Mouse (Mus musculus): Measurements from ENCODE around the gene Luc7l3.
A peak's percentile ranks its signal among the peaks of the same experiment; 100 is the strongest.

Gene Luc7l3

GRCm38 (mm10) chr11:94338347-94338746, 16.6 kb upstream of the Luc7l3 start:
- DNase-seq (ENCODE audit: low read depth, low spot score): no peak

GRCm38 (mm10) chr11:94336551-94336950, 14.8 kb upstream of the Luc7l3 start:
- DNase-seq (ENCODE audit: low read depth, low spot score): no peak

- DNase-seq (ENCODE audit: low read depth, low spot score): no peak
Observed at GRCm38 (mm10) chr11:94334386-94334968, 12.7 kb upstream of the Luc7l3 start.

DNA sequence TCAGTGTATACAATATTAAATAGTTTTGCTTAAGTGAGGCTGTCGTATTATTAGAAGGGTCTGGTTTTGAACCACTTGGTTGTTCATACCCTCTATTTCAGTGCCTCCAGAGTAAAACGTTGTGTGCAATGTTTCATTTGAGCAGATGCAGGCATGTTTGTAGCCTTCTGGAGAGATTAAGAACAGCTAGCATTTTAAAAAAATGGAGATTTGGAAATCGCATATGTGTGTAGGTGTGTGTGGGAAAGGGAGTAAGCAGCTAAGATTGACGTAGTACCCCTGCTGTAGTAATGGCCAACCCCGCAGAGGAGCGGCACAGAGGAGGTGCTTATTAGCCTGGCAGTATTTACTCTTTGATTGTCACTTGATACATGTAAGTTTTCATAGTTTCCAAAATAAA, 10.9 kb upstream of the Luc7l3 start:
- DNase-seq (ENCODE audit: low read depth, low spot score): peak; percentile 68

DNA sequence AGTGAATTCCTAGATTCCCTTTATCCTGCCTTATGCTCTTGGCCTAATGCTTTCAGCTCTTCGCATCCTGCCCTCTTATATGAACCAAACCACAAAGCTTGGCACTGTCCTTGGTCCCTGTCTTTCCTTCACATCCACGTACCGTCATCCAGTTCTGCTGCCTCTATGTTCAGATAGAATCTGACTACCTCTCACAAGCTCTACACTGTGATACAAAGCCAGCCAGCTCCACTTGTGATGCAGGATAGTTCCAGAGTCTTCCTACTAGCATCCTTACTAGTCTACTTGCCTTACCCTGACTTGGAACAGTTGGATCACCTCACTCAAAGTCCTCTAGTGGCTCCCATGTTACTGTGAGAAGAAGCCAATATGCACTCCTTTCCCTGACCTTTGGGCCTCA, 8.4 kb upstream of the Luc7l3 start:
- no peak for DNase-seq (ENCODE audit: low read depth, low spot score)

- peak; percentile 50 for DNase-seq (ENCODE audit: low read depth, low spot score)
Observed at GRCm38 (mm10) chr11:94329270-94329891, 7.6 kb upstream of the Luc7l3 start.

GRCm38 (mm10) chr11:94328644-94329025, 6.8 kb upstream of the Luc7l3 start:
- no peak for DNase-seq (ENCODE audit: low read depth, low spot score)

DNA sequence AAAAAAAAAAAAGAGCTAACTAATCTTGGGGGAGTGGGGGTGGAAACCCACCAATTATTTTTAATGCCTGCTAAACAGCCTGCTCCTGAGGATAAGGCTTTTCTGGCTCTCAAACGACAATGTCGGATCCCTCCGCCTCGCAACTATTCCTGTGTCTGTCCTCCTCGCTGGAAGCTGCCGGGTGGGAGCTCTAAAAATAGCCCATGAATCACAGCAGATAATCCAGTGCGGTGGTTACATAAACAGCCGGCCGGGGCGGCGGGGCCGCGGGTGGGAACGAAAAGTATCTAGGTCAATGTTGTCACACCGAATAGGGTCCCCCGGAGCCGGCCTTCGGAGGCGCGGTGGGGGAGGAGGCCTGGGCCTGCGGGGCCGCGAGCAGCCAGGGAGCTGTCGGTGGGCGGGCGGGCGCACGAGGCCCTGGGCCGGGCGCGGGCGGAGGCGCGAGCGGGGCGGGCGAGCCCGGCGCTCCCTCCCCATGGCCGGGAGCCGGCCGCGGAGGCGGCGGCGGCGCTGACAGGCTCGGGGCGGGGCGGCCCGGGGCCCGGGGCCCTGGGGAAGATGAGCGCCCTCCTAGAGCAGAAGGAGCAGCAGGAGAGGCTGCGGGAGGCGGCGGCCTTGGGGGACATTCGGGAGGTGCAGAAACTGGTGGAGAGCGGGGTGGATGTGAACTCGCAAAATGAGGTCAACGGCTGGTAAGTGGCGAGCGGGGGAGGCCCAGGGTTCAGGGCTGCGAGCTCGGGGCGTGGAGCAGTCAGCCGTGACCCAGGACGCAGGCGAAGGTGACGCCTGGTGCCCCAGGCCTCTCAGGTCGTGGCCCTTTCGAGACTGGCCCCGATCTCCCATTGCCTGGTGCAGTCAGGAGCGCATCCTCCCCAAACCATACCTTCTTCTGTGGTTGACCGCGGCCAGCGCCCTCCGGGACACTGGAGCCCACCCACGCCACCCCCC, 6.2 kb upstream of the Luc7l3 start, which contains the start of gene Ankrd40:
Ankrd40 (plus strand) TSS at position 309 of the 951 bp plus-strand sequence.
- DNase-seq (ENCODE audit: low read depth, low spot score): peak; percentile 98

GRCm38 (mm10) chr11:94326961-94327411, 5.2 kb upstream of the Luc7l3 start:
- DNase-seq (ENCODE audit: low read depth, low spot score): no peak

GRCm38 (mm10) chr11:94324618-94325017, 2.8 kb upstream of the Luc7l3 start:
- DNase-seq (ENCODE audit: low read depth, low spot score): no peak

DNA sequence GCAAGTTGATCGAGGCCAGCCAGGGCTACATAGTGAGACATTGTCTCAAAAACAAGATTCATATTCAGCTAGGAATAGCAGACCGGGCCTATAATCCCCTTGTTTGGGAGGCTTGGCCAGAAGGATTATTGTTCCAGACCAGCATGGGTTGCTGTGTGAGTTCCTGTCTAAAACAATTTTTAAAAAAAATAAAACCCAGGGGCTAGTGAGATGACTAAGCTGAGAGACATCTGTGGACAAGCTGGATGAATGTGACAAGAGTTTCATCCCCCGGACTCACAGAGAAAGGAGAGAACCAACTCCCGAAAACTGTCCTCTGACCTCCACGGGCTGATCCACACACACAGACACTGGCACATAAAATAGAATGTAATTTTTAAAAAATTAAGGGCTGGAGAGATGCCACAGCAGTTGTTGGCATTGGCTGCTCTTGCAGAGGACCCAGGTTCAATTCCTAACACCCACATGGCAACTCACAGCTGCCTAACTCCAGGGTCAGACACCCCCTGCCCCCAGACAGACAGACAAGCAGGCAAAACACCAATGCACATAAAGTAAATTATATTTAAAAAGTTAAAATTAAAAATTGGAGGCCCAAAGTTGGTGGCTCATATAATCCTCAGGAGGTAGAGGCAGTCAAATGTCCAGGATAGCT, 1.6 kb upstream of the Luc7l3 start:
- no peak for DNase-seq (ENCODE audit: low read depth, low spot score)

GRCm38 (mm10) chr11:94322636-94323035, 848 bp upstream of the Luc7l3 start:
- DNase-seq (ENCODE audit: low read depth, low spot score): no peak

GRCm38 (mm10) chr11:94320969-94321930, 538 bp downstream of the Luc7l3 start:
- DNase-seq (ENCODE audit: low read depth, low spot score): no peak

DNA sequence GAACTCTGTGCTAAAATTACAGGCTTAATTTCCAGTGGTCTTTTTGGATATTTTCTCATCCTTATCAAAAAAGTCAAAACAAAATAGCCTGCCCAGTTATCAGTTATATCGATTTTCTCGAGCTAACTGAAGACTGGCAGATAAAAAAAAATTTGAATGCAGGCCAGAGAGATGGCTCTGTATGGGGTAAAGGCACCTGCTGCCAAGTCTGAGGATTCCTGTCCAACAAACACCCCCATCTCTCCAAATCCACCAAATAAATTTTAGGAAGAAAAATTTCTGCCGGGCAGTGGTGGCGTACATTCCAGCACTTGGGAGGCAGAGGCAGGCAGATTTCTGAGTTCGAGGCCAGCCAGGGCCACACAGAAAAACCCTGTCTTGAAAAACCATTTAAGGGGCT, 3.7 kb downstream of the Luc7l3 start:
- DNase-seq (ENCODE audit: low read depth, low spot score): no peak

GRCm38 (mm10) chr11:94317515-94317914, 4.3 kb downstream of the Luc7l3 start:
- DNase-seq (ENCODE audit: low read depth, low spot score): no peak

DNA sequence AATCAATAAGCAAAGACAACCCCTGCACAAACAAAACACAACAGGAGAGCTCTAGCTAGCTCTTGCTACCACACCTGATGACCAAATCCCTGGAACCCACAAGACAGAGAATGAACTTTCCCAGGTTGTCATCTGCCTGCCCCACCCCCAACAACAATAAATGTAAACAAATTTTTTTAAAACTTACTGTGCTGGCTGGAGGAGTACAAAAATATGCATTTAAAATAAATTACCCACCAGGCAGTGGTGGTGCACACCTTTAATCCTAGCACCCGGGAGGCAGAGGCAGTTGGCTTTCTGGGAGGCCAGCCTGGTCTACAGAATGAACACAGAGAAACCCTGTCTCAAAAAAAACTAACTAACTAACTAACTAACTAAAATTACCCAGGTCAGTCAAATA, 4.8 kb downstream of the Luc7l3 start:
- no peak for DNase-seq (ENCODE audit: low read depth, low spot score)

DNA sequence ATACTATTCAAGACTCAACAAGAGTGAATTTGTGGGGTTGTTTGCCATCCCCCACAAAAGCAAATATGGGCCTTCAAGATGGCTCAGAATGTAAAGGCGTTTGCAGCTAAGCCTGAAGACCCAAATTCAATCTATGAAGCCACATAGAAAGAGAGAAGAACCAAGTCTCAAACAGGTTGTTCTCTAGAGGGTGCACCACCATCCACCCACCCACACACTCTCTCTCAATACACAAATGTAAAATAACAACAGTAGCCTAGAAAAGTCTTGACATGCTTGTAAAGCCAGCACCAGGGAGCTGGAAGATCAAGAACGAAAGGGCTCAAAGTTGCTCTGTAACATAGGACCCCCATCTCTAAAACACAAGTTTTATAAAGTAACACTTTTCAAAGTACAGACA, 5.3 kb downstream of the Luc7l3 start:
- DNase-seq (ENCODE audit: low read depth, low spot score): no peak

- no peak for DNase-seq (ENCODE audit: low read depth, low spot score)
Observed at GRCm38 (mm10) chr11:94315308-94315707, 6.5 kb downstream of the Luc7l3 start.

- DNase-seq (ENCODE audit: low read depth, low spot score): no peak
Observed at GRCm38 (mm10) chr11:94314098-94314652, 7.6 kb downstream of the Luc7l3 start.

GRCm38 (mm10) chr11:94312733-94313132, 9.1 kb downstream of the Luc7l3 start:
- no peak for DNase-seq (ENCODE audit: low read depth, low spot score)
